Mouse (Mus musculus) testis, postnatal 10 days (tissue): ENCODE data around the gene D430041D05Rik.
A peak's percentile ranks its signal among the peaks of the same experiment; 100 is the strongest.
"Not testable (repeated sequence)": the region's sequence is repeated elsewhere in the genome, so short reads cannot be mapped to it uniquely, and the experiment has no call there.

ENCODE experiments used
- DNase-seq: peaks from one replicate; pipeline ENCODE4 v3.0.0; 2021; ENCODE audit warnings: low spot score

Gene D430041D05Rik

DNA sequence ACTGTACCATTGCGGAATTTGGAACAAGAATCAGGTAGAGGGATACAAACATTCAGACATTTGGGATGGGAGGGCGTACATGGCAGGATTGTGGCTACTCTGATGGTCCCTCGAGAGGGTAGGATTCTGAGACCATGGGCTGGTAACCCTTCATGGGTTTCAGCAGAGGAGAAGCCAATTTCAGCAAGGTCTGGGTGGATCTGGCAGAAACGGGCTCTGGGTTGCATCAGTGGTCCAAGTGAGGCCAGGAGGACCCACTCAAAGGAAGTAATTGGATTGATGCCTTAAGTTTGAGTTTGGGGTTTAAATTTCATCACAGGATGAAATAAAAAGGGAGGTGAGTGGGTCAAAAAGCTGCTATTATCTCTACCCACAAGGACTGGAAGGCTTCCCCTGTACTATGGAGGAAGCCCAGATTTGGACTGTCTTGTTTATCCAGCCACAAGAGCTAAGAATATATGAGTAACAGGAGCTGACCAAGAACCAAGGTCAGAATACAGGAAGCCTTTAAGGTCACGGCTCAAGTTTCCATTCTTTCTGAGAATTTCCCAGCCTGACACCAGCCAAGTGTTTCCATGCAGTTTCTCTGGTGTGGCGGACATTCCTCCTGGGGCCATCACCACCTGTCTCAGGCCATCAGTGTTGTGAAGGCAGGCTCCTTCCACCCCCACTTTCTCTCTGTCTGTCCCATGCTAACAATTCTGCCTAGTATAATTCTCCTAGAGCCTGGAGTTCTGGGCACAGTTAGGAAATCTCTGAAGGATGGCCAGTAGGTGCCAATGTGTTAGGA is 260.0 kb downstream of the D430041D05Rik start:
- no peak for DNase-seq

DNA sequence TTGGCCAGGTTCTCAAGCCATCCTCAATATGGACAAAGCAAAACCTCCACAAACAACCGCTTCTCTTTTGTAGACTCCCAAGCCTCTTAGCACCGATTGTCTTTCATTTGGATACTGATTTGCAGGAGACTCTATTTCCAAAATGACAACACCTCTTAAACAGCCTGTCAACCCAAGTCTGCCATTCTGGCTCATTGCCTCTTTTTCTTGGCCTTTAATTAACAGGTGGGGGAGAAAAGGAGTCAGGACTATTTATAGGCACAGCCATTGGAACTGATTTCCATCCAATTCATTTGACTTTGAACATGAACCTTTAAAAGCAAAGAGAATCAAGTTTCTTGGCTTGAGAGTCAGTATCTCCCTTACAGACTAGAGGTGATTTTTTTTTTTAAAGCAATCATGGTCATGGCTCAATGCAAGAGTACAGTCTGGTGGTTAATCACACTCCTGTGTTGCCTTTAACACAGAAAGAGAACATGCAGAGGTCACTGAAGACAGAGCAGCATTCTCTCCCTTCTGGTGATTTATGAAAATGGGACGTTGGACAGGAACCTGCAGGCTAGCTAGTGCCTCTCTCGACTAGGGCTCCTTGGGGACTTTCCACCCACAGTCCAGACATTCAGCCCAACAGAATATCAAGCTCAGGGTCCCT is 262.8 kb downstream of the D430041D05Rik start:
- no peak for DNase-seq

- DNase-seq: no peak
Observed at GRCm38 (mm10) chr2:104145983-104146382, 264.8 kb downstream of the D430041D05Rik start.

DNA sequence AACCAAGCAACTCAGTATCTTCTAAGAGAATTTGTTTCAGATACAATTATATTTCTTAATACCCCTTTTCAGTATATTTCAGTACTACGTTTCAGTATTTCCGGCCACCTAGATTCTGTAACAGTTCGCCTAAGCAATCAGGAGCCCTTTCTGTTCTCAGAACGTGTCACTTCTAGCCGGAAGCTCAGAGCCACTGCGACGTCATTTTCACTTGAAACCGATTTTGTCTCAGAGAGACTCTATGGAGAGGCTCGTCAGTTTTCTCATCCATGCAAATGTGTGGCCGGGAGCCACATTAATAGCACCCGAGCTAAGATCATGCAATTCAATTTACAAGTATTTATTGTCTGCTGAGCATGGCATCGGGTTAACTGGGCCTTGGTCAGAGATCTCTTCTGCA is 266.8 kb downstream of the D430041D05Rik start:
- no peak for DNase-seq

- DNase-seq: no peak
Observed at GRCm38 (mm10) chr2:104142140-104142539, 268.7 kb downstream of the D430041D05Rik start.

DNA sequence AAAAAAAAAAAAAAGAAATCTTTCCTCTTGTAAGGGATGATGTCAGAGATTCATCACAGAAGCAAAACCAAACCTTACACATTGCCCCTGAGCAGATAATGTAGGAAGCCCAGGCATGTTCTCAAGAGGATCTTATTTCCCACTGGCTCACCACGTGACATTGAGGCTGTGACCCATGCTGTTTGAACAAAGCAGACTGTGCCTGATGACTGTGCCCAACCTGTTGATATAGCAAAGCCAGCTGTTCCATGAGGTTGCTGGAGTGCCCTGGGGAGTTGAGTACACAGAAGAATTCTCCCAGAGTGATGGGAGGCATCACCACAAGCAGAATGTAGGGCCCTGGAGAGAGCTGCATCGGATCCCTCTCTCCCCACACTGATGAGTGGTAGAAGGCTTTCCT is 274.9 kb downstream of the D430041D05Rik start:
- no peak for DNase-seq

DNA sequence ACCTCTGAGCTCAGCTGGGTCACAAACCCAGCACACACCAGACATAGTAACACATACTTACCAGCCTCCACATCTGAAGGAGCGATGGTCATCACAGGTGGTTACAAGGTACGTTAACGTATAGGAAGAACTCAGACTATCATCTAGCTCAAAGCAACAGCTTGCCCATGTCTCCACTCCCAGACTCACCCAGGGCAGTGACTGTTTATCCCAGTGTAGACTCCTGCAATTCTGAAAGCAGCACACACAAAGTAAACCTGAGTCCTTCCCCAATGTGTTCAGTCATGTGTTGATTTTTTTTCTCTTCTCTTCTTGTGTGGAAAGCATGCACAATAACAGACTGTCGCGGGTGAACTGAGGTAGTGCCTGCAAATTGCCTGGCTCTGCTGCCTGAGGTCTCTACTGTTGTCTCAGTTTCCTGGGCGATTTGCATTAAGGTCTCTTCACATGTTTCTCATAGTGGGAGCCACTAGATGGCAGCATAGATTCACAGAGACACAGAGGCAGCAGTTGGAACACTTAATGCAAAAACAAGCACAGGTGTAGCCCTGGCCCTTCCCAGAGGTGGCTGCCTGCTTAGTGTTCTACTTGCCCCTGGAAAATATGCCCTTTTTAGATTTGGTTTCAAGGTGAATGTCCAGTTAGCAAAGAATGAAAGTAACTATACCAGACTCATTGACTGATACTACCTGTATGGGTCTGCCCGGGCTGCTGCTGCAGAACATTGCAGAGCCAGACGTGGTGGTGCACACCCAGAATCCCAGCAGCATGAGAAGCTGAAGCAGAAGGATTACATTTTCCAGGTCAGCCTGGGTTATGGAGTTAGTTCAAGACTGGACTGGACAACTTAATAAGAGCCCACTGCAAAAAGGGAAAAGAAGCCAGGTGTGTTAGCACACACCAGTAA is 276.4 kb downstream of the D430041D05Rik start:
- peak; percentile 51 for DNase-seq

GRCm38 (mm10) chr2:104133042-104133810 is 277.6 kb downstream of the D430041D05Rik start:
- peak; percentile 59 for DNase-seq

DNA sequence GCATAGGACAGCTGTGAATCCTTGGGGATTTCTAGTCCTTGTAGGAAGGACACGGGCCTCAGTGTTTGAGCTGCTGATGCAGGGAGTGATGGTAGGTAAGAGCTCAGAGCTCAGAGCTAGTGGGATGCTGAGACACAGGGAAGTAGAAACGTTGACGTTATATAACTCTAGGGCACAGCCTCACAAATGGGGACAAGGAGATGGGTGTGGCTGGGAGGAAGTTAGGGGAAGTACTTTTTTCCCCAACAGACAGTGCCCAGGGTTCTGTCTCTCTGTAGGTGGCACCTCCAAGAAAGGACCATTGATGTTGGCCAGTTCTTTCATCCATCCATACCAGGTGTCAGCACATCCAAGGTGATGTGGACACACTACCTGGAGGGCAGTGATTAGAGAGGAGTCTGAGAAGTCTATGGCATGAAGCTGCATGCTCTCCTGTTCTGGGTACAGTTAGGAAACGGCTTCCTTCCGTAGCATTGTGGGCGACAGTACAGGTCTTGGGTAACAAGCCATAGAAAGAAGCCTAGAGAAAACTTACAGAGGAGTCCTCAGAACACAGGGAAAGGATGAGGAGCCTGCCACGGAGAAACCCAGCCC is 278.4 kb downstream of the D430041D05Rik start:
- no peak for DNase-seq

DNA sequence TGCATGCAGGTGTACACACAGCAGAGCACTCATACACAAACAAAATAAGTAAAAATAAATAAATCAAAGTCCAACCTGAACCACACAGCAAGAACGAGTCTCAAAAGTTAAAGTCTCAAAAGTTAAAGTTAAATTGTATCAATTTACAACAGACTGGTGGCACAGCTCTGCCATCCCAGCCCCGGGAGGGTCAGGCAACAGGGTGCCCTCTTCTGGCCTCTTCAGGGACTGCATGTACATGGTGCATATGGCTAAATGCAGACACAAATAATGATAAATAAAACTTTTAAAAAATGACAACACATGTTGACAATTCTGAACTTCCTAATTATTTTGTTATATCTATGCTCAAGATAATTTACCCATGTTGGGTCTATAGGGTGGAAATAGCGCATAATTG is 279.8 kb downstream of the D430041D05Rik start:
- DNase-seq: peak; percentile 84

- no peak for DNase-seq
Observed at GRCm38 (mm10) chr2:104130165-104130564, 280.6 kb downstream of the D430041D05Rik start.

GRCm38 (mm10) chr2:104128803-104129531 is 281.8 kb downstream of the D430041D05Rik start:
- DNase-seq: no peak

DNA sequence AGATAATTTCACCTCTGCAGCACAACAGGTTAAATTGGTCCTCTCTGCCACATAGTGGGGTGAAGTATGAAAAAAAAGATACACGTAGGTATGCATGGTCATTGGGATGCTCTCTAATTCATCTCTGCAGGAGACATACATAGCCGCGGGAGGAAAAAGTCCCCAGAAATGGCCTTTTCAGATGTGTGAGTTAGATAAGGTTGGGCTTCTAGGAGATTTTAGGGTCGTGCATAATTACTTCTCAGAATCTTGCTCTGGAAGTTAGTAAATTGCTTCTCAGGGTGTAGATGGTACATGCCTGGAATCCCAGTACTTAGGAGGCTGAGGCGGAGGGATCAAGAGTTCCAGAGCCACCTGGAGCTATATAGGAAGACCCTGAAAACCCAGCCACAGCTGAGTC is 286.7 kb downstream of the D430041D05Rik start:
- no peak for DNase-seq

- DNase-seq: no peak
Observed at GRCm38 (mm10) chr2:104123540-104123939, 287.3 kb downstream of the D430041D05Rik start.

DNA sequence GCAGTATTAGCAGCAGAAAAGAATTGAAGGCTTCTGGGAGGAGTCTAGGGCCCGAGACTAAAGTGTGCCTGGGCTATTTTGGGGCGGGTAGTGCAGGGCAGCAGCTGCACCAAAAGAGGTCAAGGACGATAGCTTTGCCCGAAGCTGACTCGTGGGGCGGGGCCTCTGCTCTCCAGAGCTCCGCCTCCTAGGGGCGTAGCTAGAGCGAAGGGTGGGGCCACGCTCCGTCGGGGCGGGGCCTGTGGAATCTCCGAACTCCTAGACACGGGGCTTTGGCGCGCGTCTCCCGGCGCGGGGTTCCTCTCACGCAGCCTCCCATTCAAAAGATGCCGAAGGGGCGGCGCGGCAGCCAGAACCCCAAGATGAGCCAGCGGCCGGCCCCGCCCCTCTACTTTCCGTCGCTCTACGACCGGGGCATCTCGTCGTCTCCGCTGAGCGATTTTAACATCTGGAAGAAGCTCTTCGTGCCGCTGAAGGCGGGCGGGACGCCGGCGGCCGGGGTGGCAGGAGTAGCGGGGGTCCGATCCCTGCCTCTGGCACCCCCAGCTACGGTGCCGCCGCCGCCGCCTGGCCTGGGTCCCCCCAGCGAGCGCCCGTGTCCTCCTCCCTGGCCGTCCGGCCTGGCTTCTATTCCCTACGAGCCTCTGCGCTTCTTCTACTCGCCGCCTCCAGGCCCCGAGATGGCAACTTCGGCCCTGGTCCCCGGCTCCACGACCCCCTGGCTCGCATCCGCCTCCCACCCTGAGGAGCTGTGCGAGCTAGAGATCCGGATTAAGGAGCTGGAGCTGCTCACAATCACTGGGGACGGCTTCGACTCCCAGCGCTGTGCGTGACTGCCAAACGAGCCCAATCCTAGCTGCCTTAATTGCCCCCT is 288.1 kb downstream of the D430041D05Rik start, which contains the start of gene A930018P22Rik:
Gene A930018P22Rik, plus strand, starts transcription at position 265 of the 874 bp plus-strand sequence.
- DNase-seq: peak; percentile 98

DNA sequence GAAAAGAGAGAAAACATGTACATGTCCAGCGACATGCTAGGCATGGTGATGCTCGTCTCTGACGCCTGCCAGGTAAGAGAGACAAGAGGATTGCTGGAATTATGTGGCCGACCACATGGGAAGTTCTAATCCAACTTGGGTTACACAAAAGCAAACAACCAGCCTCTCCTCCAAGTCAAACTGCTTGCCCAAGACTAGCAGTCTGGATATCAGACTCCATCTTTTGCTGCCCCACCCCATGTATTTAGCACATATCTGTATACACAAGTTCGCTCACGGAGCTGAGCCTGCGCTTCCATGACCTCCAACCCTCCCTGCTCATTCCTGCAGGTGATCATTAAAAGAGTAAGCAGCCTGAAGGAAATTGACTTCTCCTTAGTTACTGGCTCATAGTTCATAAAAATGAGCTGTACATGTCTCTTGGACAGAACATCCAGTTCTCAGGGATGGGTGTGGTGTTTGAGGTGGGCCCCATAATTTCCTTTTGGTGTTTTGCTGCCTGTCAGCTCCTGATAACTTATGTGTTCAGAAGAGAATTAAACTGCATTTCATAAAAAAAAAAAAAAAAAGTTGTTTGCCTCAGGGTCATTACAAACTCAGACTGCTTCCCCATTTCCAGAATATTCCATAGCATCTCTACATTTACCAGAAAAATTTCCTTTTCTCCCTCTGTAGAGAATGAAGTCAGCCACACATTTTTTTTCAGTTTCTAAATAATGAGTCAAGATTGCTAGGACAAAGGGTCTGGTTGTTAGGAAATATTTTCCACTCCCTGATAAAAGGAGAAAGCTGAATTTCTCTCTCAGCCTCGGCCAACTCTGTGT is 288.9 kb downstream of the D430041D05Rik start:
- DNase-seq: no peak

GRCm38 (mm10) chr2:104120312-104120711 is 290.5 kb downstream of the D430041D05Rik start:
- no peak for DNase-seq

DNA sequence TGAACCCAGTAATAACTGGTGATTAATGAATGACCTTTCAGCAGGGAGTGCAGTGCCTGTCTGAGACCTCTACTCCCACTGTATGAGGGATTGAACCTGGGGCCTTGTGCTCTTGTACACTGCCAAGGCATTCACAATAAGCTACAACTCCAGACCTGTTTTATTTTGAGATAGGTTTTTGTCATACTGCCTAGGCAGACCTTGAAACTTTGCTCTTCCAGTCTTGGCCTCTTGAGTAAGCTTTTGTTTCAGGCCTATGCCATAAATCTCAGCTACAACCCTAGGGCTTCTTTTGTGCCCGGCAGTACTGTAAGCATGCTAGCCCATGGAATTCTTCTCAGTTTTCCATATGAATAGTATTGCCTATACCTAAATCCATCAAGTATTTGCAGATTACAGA is 291.7 kb downstream of the D430041D05Rik start:
- no peak for DNase-seq

GRCm38 (mm10) chr2:104117173-104117572 is 293.6 kb downstream of the D430041D05Rik start:
- not testable (repeated sequence) for DNase-seq
